Mouse (Mus musculus): Measurements from ENCODE around the gene Kdm7a. TPM values are rescaled to one million over a fixed set of nuclear protein-coding genes. Genes with fewer than 3 reads are reported as not detected.

The Kdm7a gene
- 3.1 and 4.1 TPM in 2 replicates for polyA plus RNA-seq (2015; fragmentation: Nextera tagmentation; extraction: Ambion mirVana)

DNA sequence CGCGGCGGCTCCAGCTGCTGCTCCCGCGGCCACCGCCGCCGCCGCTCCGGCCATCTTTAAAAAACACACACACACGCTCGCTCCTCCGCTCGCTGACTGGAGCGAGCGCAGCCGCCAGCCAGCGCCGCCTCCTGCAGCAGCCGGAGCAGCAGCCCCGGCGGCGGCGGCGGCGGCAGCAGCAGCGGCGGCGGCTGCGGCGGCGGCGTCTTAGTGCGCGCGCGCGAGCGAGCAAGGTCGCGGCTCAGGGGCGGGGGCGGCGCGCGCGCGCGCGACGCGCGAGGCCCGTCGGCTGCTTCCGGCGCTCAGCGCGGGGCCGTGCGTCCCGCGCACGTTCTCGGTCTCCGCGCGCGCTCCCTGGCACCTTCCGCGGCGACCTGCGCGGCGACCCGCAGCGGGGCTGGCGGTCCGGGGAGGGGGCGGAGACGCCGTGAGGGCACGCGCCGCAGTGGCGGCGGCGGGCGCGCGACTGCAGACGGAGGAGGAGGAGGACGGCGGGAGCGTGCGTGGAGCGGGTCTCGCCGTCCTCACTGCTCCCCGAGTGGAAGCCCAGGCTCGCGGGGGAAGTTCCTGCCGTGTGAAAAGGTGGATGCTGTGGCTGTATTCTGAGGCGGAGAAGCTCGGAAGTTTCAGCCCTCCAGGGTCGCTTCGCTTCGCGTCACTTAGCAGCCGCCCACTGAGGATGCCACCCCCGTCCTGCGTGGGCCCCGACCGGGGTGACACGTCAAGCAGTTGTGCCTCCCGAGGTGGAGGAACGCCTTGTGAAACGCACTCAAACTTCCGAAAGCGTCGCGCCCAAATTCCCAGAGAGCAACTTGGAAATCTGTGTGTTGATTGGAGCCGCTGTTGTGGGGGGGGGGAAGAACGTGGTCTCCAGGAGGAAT, at the start of gene Kdm7a:
Kdm7a (minus strand) TSS at position 209 of the 881 bp plus-strand sequence.

DNA sequence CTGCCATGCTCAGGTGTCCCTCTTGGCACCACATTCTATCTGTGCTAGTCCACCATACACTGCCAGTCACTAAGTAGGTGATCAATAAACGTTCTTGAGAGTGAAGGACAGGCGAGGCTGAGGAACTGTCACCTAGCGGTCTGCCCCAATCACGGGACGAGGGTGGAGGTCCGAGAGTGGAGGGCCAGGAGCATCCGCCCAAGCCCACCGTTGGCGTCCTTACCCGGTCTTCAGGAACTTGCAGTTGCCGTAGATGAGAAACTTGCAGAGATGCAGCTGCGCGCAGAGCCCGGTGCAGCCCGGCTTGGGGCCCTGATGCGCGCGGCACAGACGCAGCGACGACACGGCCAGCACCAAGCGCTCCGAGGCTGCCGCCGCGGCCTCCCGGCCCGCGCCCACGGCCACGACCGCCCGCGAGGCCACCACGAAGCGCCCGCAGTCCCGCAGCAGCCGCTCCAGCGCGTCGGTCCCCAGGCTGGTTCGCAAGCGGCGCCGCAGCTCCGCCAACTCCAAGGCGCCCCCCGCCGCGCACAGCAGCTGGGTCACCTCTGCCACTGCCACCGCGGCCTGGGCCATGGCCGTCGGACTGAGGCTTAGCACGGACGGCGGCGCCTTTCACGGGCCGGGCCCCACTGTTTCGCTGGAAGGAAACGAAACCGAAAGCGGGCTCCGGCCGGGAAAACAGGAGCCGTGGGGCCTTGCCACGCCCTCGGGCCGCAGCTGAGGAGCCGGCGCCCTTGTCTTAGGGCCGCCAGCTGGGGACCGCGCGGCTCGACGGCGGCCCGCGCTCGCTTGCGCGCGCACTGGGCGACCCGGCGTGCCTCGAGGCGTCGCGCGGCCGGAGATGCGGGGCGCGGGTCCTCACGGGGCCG, 88.8 kb downstream of the Kdm7a start, which contains the start of gene Parp12:
Parp12 (minus strand) TSS at position 766 of the 872 bp plus-strand sequence.

Other genes starting within 250 kb of the Kdm7a start
- 5.7 and 6.5 TPM in 2 replicates for gene Parp12, start 88.4 kb downstream of the Kdm7a start, polyA plus RNA-seq (2015; fragmentation: Nextera tagmentation; extraction: Ambion mirVana)
- gene Slc37a3, start 170.9 kb upstream of the Kdm7a start, polyA plus RNA-seq (2015; fragmentation: Nextera tagmentation; extraction: Ambion mirVana), result 15.9 and 19.2 TPM in 2 replicates
- 0.71 and 1.5 TPM in 2 replicates for gene Rab19, start 174.4 kb upstream of the Kdm7a start, polyA plus RNA-seq (2015; fragmentation: Nextera tagmentation; extraction: Ambion mirVana)
- gene Mkrn1, start 213.7 kb upstream of the Kdm7a start, polyA plus RNA-seq (2015; fragmentation: Nextera tagmentation; extraction: Ambion mirVana), result 26.7 and 27.1 TPM in 2 replicates